Mouse (Mus musculus): ENCODE data around the gene Bid.

The Bid gene

DNA sequence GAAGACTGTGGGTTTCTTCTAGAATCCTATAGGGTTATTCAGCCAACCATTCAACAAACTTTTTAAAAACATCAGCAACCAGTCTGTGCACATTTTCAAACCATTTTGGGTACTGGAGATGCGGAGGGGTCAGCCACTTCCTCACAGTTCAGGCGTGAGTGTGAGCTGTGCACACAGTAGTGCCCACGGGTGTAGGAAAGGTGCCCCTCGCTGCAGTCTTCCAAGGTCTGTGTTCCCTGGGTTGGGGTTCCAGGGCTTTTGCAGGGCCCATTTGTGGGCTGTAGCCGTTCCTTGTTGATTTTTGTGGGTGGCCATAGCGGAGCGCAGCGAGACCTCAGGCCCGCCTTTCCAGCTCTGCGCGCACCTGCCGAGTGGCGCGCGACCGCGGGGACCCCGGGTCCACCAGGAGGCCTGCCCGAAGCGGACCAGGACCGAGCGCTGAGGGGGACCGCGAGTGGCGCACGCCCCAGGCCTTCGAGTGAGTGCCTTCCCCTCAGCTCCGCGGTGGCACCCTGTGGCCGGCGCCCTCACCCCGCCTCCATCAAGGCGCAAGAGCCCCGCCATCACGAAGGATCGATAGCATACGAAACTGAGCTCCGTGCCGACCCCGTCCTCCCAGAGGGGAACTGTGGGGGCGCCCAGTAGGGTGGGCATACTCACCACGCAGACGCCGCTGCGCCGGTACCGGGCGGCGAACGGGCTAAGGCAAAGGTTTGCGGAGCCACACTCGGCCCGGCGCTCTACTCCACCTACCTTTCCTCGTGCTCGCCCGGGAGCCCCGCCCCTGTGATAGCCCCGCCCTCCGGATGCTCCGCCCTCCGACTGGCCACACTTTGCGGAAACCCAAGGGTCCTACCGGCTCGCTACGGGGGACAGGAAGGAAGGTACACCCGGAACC lies at the start of gene Bid:
Bid (minus strand) TSS at position 780 of the 898 bp plus-strand sequence.
- DNase-seq (ENCODE audit: low spot score in 2 of 2), result peak; percentile 84 to 92

- no peak for DNase-seq (ENCODE audit: low spot score in 2 of 2)
Observed at GRCm38 (mm10) chr6:120965814-120966213, 49.2 kb upstream of the Bid start.

- no peak for DNase-seq (ENCODE audit: low spot score in 2 of 2)
Observed at GRCm38 (mm10) chr6:120964179-120964578, 47.5 kb upstream of the Bid start.

DNA sequence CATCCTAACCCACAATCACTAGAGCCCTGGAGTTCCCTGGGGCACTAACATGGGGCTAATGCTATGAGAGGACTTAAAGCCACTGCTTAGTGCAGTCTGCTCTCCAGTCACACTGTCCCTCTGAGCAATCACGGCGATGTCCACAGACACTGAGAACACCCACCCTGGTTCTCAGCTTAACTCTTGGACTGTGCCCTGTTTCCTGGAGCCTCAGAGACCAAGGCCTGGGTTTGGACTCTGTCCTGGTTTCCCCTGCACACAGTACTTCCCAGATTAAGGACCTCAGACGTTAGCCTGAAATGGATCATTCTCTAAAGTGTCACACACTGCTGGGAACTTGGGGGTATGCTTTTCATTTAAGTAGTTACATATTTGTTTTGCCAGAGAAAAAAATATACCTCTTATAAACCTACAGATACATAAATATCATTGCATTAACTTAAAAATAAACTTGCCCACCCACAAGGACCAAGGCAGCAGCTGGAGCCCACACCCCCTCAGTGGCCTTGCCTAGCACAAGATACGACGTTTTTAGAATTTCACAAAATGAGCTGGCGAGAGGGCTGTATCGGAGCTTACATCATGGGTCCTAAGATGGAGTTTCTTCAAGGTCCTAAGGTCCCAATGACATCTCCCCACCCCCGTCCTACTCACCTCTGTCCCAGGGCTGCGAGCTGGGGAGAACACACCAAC lies 43.8 kb upstream of the Bid start:
- DNase-seq (ENCODE audit: low spot score in 2 of 2), result no peak

GRCm38 (mm10) chr6:120957331-120957730 lies 40.7 kb upstream of the Bid start:
- no peak for DNase-seq (ENCODE audit: low spot score in 2 of 2)

DNA sequence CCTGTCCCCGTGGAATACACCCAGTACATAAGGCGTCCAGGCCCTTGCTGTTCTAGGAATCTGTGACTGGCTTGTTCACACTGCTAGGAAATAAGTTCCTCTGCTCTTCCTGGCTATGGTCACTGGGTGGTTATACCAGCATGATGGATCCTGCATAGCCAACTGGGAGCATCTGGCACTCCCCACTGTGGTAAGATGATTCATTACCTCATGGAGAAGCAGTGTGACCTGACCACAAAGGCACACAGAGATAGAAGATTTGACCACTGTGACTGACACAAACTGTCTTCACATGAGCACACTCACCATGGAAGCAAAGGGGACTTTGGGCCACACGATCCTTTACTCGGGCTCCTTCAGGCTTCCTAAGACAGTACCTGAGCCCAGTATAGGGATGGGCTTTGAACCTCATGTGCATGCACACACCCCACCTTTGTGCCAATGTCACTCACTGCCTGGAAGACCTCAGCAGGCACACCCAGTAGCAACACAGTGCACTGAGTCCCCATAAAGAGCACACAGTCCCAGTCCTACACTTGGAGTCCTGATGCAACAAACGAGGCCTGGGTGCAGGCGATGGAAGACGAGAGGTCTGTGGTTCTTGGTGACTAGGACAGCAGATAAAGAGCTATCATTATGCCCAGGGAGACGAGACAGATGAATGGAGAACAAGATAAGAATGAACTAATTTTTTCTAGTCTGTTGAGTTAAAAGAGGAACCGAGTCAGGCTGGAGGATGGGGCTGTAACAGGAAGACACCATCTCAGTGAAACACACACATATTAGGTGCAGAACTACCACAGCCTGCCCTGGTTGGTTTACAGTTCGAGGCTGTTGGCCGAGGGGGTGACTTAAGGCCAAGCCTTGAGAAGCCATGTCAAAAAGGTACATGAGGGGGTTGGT lies 39.9 kb upstream of the Bid start:
- no peak for DNase-seq (ENCODE audit: low spot score in 2 of 2)

DNA sequence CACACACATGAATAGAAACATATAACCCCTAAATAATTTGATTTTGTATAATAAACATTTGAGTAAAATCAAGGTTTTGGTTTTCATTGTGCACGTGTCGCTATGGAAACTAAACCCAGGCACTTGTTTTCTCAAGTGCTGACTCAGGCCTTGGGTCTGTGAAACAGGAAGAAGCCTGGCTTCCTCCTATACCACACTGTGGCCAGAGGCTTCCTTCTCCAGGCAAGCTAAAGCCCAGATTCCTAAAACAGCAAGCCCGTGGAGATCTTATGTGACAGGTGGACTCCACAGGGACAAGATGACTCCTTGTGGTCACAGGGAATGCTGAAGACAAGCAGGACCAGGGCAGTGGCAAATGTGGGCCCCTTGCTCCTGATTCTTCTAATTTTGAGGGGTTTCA lies 38.6 kb upstream of the Bid start:
- DNase-seq (ENCODE audit: low spot score in 2 of 2), result no peak

GRCm38 (mm10) chr6:120954241-120954640 lies 37.6 kb upstream of the Bid start:
- no peak for DNase-seq (ENCODE audit: low spot score in 2 of 2)

- no peak for DNase-seq (ENCODE audit: low spot score in 2 of 2)
Observed at GRCm38 (mm10) chr6:120952475-120952874, 35.8 kb upstream of the Bid start.

DNA sequence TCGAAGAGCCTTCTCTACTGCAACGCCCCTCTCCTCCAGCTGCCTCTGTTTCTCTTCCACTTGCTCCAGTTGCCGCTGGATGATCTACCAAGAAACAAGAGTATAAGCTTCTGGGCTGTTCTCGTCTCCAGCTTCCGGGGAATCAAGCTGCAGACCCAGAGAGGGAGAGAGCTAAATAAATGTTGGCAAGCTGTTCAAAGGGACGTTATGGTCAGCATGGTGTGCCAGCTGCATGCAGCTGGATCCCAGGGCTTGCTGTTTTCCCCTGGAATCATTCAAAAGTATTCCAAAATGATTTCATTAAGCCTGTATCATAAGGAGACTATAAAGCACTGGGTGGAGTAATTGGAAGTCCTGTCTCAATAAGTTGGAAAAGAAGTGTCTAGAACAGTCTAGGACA lies 34.7 kb upstream of the Bid start:
- no peak for DNase-seq (ENCODE audit: low spot score in 2 of 2)

GRCm38 (mm10) chr6:120945510-120945909 lies 28.9 kb upstream of the Bid start:
- no peak for DNase-seq (ENCODE audit: low spot score in 2 of 2)

DNA sequence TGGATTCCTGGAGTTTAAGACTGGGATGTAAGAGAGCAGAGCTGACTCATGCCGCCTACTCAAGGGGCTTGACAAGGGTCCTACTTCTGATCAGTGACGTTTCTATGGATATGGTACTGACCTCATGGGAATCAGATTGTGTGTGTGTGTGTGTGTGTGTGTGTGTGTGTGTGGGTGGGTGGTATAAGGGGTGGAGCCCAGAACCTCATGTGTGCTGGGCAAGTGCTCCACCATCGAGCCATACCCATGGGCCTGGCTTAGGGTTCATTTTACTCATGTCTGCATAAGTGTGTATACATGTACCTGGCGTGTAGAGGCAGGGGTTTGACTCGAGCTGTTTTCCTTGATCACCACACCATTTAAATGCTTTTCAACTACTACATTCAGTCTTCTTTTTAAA lies 27.3 kb upstream of the Bid start:
- no peak for DNase-seq (ENCODE audit: low spot score in 2 of 2)

GRCm38 (mm10) chr6:120943551-120943950 lies 26.9 kb upstream of the Bid start:
- no peak for DNase-seq (ENCODE audit: low spot score in 2 of 2)

GRCm38 (mm10) chr6:120943079-120943478 lies 26.4 kb upstream of the Bid start:
- no peak for DNase-seq (ENCODE audit: low spot score in 2 of 2)

- DNase-seq (ENCODE audit: low spot score in 2 of 2), result no peak
Observed at GRCm38 (mm10) chr6:120941575-120941974, 24.9 kb upstream of the Bid start.

- no peak for DNase-seq (ENCODE audit: low spot score in 2 of 2)
Observed at GRCm38 (mm10) chr6:120941084-120941481, 24.4 kb upstream of the Bid start.

DNA sequence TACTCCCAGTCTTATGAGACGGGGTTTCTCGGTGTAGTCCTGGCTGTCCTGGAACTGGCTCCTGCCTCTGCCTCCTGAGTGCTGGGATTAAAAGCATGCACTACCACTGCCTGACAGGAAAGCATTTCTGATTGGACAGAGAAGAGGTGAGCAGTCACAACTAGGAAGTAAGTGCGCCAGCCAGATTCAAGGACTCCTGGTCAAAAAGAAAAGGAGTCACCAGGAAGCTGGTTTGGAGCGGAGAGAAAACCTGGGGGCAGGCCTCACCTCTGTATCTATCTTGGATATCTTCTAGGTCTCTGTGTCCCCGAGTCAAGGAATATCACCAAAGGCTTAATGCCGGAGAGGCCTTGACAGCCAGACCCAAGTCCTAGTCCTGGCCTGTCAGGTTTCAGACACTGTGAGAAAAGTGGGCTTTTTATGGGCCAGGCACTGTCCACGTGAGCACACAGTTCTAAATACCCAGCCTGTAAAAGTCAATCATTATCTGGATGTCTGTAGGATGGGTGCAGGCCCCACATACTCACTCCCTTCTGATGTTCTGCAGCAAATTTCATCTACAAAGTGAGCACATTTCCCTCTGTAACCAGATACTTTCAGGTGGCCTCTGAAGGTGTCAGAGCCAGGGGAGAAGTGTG lies 23.9 kb upstream of the Bid start:
- DNase-seq (ENCODE audit: low spot score in 2 of 2), result no peak

GRCm38 (mm10) chr6:120939783-120940182 lies 23.1 kb upstream of the Bid start:
- DNase-seq (ENCODE audit: low spot score in 2 of 2), result no peak

DNA sequence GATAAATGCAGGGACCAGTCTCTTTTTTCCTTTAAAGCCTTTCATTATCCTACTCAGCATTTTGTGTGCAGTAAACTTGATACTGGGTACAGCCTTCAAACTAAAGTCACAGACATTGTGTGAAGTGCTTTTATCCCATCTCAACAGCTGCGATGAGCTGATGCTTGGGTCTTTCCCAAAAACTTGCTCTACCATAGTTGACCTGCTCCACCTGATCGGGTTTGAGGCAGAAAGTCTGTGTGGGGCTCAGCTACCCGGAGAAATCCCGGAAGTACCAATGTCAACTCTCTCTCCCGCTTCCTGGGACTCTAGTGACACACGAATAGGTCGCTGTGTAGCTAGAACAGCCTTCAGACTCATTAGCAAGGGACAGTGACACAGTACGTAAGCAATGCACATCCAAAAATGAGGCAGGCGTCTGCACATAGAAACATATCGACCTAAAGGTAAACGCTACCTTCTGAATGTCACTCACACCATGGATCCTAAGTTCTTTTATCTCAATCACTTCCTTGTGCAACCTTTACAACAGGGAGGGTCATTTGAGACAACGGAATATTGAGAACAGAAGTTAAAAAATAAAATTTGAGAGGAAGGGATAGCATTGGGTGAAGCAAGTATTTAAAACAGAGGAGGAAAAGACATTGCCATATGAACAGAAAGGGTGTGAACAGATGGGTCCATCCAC lies 22.3 kb upstream of the Bid start:
- DNase-seq (ENCODE audit: low spot score in 2 of 2), result no peak

- no peak for DNase-seq (ENCODE audit: low spot score in 2 of 2)
Observed at GRCm38 (mm10) chr6:120937999-120938608, 21.5 kb upstream of the Bid start.
